Comparison of ENCODE assay signal across 9 mouse cellular contexts in genomic region chr2:68860391-68860790, GRCm38 (mm10). TPM values are rescaled to one million over a fixed set of nuclear protein-coding genes. Genes with fewer than 3 reads are reported as not detected.
DNase-seq lines count a peak whose midpoint lies in the region; ATAC-seq and TF ChIP-seq lines count a peak whose summit lies in the region.
"Had no signal": no experiment of that assay in that cellular context is flagged by ENCODE, and none has a peak within 500 bp of the region (broad histone marks: within the 10 kb centered on the region; RNA-seq: fewer than 3 reads in every experiment).

No protein-coding gene starts in this region.

- WGBS in forebrain, embryonic 15.5 days = 81% methylated on average over 2 of the region's 2 CpGs
- WGBS in liver, embryonic 12.5 days (ENCODE audit: insufficient replicate concordance) = 45% methylated on average over 2 of the region's 2 CpGs
- WGBS in stomach, embryonic 14.5 days = 49% methylated on average over 2 of the region's 2 CpGs

- peak overlapping the region; percentile 97 for H3K4me3 ChIP-seq in layer of hippocampus, adult 2 months
- H3K4me3 ChIP-seq in forebrain, embryonic 15.5 days = peak overlapping the region; percentile 87
- no peak overlapping the region for H3K4me3 ChIP-seq in liver, embryonic 12.5 days
- peak overlapping the region; percentile 86; the same call in 1 of the 2 replicates for H3K4me3 ChIP-seq in stomach, embryonic 14.5 days (ENCODE audit: low read depth, low read length)
- no peak overlapping the region for H3K4me3 ChIP-seq in left cerebral cortex, adult 2 months

- H3K4me2 ChIP-seq in forebrain, embryonic 15.5 days (replicated peaks) = peak overlapping the region; percentile 64; the same call in 1 of the 2 replicates
- H3K4me2 ChIP-seq in liver, embryonic 12.5 days = peak overlapping the region; percentile 90
- H3K4me2 ChIP-seq in stomach, embryonic 14.5 days (replicated peaks; ENCODE audit: low read depth, low read length) = peak overlapping the region; percentile 75

- peak overlapping the region; percentile 97; the same call in 1 of the 2 replicates for H3K27ac ChIP-seq in layer of hippocampus, adult 2 months
- 0 out of 2 replicates have a peak overlapping the region, but pooled peaks have one; percentile 84 for H3K27ac ChIP-seq in forebrain, embryonic 15.5 days (replicated peaks)
- H3K27ac ChIP-seq in liver, embryonic 12.5 days = no peak overlapping the region
- no peak overlapping the region for H3K27ac ChIP-seq in stomach, embryonic 14.5 days (ENCODE audit: low read length)
- no peak overlapping the region for H3K27ac ChIP-seq in left cerebral cortex, adult 2 months

- peaks cover 22% of the 10 kb centered on the region for H3K4me1 ChIP-seq in forebrain, embryonic 15.5 days
- H3K4me1 ChIP-seq in liver, embryonic 12.5 days = peaks cover 21% of the 10 kb centered on the region
- H3K4me1 ChIP-seq in stomach, embryonic 14.5 days (ENCODE audit: control insufficient read depth, insufficient read depth, low read length) = peaks cover 17% of the 10 kb centered on the region

- ATAC-seq in forebrain, embryonic 15.5 days (replicated peaks) = no peak
- no peak for ATAC-seq in liver, embryonic 12.5 days
- ATAC-seq in stomach, embryonic 14.5 days (ENCODE audit: insufficient number of reproducible peaks, insufficient read depth, low FRiP score, low read depth) = no peak

- no peak overlapping the region for H3K9ac ChIP-seq in forebrain, embryonic 15.5 days (replicated peaks)
- H3K9ac ChIP-seq in liver, embryonic 12.5 days = no peak overlapping the region
- no peak overlapping the region for H3K9ac ChIP-seq in stomach, embryonic 14.5 days (replicated peaks; ENCODE audit: low read depth, low read length)

- H3K9me3 ChIP-seq in forebrain, embryonic 15.5 days = no peaks in the 10 kb centered on the region
- no peaks in the 10 kb centered on the region for H3K9me3 ChIP-seq in liver, embryonic 12.5 days (replicated peaks)
- H3K9me3 ChIP-seq in stomach, embryonic 14.5 days (ENCODE audit: control insufficient read depth, low read depth, low read length) = no peaks in the 10 kb centered on the region

- intact Hi-C loops in left cerebral cortex, adult 2 months (cut with DNase I) = loop anchor here (5.0 kb wide), 3 partner anchors 77 to 242 kb away; no protein-coding TSS in a partner anchor

- TF ChIP-seq CTCF in layer of hippocampus, adult 2 months (conservative IDR thresholded peaks at IDR 0.05) = no peak
- TF ChIP-seq CTCF in left cerebral cortex, adult 2 months (IDR thresholded peaks at IDR 0.05) = no peak

- H3K27me3 ChIP-seq in forebrain, embryonic 15.5 days = no peaks in the 10 kb centered on the region
- peaks cover 32% of the 10 kb centered on the region for H3K27me3 ChIP-seq in liver, embryonic 12.5 days (replicated peaks)
- no peaks in the 10 kb centered on the region for H3K27me3 ChIP-seq in stomach, embryonic 14.5 days (ENCODE audit: control insufficient read depth, insufficient read depth, low read length)
- H3K27me3 ChIP-seq: Patski had no signal

- no peaks in the 10 kb centered on the region for H3K36me3 ChIP-seq in forebrain, embryonic 15.5 days
- no peaks in the 10 kb centered on the region for H3K36me3 ChIP-seq in liver, embryonic 12.5 days
- no peaks in the 10 kb centered on the region for H3K36me3 ChIP-seq in stomach, embryonic 14.5 days (ENCODE audit: control insufficient read depth, insufficient read depth, low read length)

- no peak for DNase-seq in layer of hippocampus, adult 2 months (ENCODE audit: low spot score in 2 of 2)
- DNase-seq in layer of hippocampus, postnatal 10 days (ENCODE audit: low spot score in 2 of 2) = no peak
- DNase-seq in cerebellum, adult 11-12 months = no peak
- DNase-seq in left cerebral cortex, adult 2 months (ENCODE audit: extremely low spot score in 1 of 2, low spot score in 2 of 2) = no peak
- no peak for DNase-seq in kidney, adult 8-10 months

RNA-seq across cellular contexts. Expression of gene Cers6, which starts 0.8 kb away (rescaled TPM):
- total RNA-seq in layer of hippocampus, adult 2 months (2021) = 10 to 100 TPM; 92.2 to 97.2 TPM
- total RNA-seq in layer of hippocampus, postnatal 10 days (2021) = 10 to 100 TPM; 70.5 to 77.3 TPM
- polyA plus RNA-seq in forebrain, embryonic 15.5 days (2015; fragmentation: Nextera tagmentation; extraction: Ambion mirVana) = 55.0 and 60.0 TPM in 2 replicates
- polyA plus RNA-seq in liver, embryonic 12.5 days (2016; fragmentation: Nextera tagmentation; extraction: Ambion mirVana) = 7.0 and 7.3 TPM in 2 replicates
- 37.5 and 38.7 TPM in 2 replicates for polyA plus RNA-seq in stomach, embryonic 14.5 days (2014; fragmentation: Nextera tagmentation; extraction: Ambion mirVana)
- total RNA-seq in left cerebral cortex, adult 2 months (2021) = 10 to 100 TPM; 69.3 to 82.7 TPM

Comparison
In these comparisons a context has a peak if more than half of its experiments do, and no peak if none do; other contexts are left out.
1. H3K27ac ChIP-seq: peak in layer of hippocampus, adult 2 months (single experiment) and forebrain, embryonic 15.5 days (single experiment); none in liver, embryonic 12.5 days (single experiment), stomach, embryonic 14.5 days (single experiment) and left cerebral cortex, adult 2 months (single experiment).
2. H3K4me3 ChIP-seq: peak in layer of hippocampus, adult 2 months (single experiment), forebrain, embryonic 15.5 days (single experiment) and stomach, embryonic 14.5 days (single experiment); none in liver, embryonic 12.5 days (single experiment) and left cerebral cortex, adult 2 months (single experiment).
3. Peak in every context shown above with its lines, with median percentiles within 50 percentile points of each other: H3K4me2 ChIP-seq.